Mouse (Mus musculus): ENCODE measurements at regions not wholly inside any gene's neighbourhood (a gene's known extent, or its start where the extent isn't known, plus 50 kb on each side); places are given as distances from the start of the nearest gene placed in this dataset.
A peak's percentile ranks its signal among the peaks of the same experiment; 100 is the strongest.

DNA sequence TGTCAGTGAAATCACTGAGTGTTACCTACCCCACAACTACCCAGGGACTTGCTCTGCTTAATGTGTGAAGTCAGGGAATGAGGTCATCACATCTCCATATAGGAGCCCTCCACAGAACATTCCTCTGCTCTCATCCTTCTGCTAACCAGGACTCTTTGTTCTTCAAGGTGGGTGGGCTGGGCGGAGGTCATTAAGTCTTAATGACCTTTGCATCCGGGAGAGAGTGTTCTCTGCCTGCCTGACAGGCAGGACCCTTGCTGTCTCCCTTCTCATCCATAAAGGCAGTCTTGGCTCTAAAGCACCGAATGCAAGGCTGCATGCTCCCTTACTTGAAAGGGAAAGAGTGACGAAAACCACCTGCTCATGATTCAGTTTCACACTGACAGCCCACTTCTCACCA lies 1051.4 kb downstream of the Slc22a22 start:
- DNase-seq = no peak

DNA sequence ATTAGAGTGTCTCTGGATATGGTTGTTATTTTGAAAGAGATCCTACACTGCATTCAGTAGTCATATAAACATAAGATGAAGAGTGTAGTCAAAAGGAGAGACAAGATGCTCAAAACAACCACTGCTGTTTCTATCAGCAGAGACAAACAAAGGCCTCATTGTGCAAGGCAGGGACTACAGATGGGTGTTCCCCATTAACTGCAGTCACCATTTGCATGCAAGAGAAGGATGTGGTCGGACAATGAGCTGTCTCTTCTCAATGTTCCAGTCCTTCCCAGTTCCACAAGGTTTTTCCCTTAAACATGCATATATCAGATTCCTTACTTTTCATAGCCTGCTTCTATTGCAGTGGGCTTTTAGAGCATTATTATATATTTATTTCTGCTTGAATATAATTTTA lies 1056.7 kb downstream of the Slc22a22 start:
- DNase-seq = no peak

DNA sequence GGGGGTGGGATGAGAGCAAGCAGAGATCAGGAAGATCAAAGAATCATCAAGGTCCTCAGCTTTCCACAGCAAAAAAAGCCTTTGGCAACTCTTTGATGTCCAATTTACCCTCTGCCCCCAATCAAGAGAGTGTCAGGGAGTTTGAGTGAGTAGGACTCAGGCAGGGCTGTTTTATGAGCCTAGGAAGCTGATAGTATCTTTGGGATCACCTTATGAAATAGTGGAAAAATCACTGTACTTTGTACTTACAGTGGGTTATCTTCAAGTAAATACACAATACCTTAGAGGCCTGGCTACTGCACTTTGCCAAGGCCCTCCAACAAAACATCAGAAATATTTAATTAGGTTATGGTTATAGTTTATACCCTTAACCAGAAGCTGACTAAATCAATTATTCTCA lies 1085.4 kb downstream of the Slc22a22 start:
- DNase-seq = no peak

DNA sequence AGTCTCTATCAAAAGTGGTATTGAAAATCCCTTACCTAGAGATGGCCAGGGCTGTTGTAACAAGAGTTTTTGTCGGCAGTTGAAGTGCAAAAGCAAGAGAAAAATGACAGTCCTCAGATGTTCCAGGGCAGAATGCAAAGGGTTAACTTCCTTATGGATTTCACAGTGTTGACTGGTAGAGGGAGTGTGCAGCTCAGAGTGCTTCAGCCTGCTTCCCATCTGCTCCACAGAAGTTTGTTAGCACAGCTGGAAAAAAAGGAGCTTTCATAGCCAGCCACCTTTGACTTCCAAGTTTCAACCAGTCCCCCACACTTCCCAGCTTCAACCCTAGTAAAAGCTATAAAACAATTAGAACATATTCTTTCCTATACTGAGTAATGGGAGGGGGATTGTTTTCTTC lies 1098.9 kb downstream of the Slc22a22 start:
- DNase-seq = no peak

DNA sequence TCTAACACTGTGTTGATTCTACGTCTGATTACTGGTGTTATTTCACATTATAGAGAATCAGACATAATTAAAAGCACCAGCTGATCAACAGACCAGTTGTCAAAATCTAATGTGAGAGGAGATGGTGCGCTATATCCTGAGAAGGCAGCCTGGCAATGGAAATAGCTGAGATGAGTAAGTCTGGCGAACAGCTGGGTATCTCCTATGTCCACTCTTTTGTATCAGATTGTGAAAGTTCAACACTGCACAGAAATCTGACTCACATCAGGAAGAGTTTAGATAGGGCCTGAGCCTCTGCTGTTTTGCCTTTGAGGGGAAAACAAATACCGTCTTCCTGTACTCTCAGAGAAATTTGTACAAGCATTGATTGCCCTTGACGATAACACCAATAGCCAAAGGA lies 1126.5 kb downstream of the Slc22a22 start:
- DNase-seq = no peak

DNA sequence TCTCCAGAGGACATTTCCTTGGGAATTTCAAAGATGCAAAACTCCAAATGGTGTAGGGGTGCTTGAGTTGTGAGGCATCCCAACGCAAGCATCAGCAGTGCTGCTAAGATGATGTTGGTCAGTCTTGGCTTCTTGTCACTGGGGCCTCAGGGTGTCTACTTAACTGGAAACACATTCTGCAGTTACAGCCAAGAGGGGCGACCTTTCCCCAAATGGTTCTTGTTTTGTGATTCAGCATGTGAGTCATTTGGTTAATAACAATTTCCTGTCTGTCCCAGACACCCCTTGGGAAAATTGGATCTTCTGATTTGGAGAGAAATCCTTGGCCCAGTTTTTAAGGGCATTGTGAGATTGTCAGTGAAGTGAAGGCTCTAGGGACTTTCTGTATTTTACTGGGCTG lies 1131.3 kb downstream of the Slc22a22 start:
- DNase-seq = no peak

DNA sequence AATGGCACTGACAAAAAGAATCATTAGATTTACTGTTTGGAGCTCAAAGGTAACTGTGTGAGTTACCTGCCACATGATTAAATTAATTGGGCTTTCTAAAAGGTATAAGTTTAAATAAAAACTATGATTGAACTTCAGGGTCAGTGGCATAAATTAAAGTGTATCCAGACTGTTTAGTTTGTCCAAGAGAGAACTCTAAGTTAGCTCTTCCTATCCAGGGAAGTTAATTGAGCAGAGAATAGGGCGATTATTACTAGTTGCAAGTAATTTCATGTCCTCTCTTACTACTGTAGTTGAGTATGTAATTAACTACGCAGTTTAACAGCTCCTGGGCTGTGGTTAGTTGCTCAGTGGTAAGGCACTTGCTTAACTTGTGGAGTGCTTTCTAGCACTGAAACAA lies 1132.5 kb downstream of the Slc22a22 start:
- DNase-seq = no peak

DNA sequence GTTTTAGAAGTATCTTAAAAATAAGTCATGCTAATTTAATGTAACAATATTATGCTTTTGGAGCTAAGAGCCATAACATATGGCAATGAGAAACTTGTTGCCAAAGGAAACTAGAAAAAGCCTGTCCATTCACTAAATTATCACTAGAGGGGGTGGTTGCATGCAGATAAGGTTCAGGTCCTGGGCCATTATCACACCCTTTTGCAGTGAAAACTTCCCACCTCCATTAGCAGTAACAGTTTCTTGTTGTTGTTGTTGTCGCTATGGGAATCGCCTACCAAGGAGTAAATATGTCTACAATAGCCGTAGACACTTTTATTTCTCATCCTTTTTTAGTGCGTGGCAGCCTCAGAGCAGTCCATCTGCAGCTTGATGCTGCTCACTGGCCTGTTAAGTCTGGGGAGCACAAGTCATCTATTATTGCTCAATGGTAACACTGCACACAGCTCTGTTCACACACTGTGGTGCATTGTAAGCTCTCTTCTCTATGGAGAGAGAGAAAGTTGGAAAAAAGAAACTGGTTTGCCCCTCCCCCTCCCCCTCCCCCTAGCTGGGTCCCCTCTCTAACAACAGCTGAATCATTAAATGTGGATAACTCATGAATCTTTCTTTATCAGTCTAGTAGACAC lies 1133.0 kb downstream of the Slc22a22 start:
- DNase-seq = no peak

DNA sequence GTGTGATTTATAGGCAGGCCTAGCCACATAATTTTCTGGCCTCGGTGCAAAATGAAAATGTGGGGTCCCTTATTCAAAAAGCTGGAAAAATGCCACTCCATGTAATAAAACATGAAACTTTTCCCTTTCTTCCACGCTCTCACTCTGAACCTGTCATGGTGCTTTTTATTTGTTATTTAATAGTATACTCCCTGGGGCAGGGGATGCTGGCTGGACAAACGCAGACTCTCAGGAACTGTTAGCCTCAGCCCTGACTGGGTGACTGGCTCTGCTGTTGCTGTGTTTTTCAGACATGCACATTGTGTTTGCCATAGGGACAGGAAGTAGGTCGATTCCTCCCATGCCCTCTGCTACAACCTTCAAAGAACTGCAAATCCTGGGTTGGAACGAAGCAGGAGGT lies 1139.5 kb downstream of the Slc22a22 start:
- DNase-seq = no peak

DNA sequence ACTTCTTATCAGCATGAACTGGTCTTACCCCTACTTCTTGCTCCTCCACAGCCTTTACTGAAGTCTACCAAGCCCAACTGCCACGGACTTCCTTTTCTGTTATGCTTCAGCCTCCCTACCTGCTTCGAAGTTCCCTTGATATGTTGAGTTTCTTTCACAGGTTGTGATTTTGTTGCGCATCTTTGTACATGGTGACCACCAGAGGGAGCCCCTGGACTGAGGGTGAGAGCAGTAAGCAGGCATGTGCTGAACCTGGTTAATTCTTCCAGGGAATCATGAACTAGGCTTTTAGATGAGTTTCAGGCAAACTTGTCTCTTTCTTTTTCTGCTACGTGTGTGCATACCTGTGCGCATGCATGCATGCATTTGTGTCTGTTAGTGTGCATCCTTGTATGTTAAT lies 1141.0 kb downstream of the Slc22a22 start:
- DNase-seq = peak; percentile 83

DNA sequence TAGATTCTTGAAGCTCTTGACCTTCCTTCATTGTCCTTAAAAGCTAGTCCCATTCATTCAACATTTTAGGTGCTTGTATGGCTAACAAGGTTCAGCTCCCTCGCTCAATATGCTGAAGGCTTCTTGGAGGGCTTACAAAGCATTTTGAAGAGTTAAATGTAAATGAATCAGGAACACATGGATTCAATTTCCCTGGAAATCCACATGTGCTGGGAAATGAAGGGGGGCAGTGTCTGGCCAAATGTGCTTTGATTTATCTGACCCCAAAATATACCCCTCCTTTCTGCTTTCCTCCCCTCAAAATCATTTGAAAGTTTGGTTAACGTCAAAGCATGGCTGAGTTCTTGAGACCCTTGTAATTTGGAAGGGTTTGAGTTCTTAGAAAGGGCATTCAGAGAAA lies 1142.4 kb downstream of the Slc22a22 start:
- DNase-seq = no peak

DNA sequence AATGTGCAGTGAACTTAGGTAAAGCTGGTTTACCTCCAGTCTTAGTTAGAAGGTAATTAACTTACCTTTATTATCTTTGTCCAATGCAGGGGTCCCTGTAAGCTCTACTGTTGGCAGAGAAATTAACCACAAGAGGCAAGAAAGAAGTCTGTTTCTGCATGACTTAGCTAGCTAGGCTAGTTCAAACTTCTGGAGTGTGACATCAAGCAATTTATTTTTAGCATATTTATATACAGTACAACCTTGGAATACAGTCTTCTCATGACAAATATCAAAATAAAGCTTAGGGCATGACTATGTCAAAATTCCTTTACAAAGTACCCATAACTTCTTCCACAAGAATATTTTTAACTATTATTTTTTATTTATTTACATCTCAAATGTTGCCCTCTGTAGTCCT lies 1156.9 kb downstream of the Slc22a22 start:
- no peak for DNase-seq

DNA sequence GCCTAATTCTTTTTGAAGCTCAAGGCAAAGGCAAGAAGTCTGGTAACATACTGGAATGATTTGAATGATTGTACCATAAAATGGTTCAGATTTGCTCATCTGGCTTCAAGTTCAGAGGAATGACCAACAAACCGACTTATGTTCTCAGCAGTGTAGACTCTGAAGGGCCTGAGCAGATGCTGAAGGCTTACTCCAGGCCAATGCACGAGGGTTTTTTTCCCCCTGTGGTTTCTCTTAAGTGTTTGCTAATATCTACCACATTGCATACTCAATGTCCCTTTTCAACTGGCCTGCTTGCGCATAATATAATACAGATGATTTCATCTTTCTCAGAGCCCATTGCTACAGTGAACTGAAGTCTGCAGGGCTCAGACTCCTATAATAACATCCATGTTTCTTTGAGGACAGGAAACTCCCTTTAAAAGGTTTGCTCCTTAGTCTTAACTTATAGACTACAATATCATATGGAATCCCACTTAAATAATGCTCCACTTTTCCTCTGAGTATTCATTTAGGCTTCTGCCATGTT lies 1182.5 kb downstream of the Slc22a22 start:
- no peak for DNase-seq

DNA sequence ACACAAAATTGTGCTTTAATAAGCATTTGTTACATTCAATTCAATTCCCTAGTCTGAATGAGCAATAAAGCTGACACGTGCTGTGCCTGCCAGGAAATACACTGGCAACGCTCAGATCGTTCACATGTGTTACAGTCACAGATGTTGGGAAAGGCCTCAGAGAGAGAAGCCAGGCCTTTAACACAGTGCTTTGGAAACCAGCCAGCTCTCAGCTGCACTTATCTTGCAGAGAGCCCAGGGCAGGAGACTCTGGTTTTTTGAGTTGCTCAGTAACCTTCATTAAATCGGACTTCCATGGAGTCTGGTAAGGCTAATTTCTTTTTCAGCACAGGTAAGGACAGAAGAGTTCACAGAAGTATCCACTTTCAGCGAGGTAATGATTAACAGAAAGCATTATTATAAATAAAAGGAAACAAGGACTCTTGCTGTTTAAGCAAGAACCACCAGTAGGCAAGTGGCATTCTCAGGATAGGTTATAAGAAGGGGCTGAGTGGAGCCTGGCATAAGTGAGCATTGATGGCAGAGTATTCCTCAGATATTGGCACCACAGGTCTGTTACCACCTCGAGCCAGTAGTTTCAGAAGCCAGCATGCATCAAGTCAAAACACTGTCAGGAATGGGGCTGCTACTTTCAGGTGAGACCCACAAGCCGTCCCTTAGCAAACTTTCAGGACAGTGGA lies 1198.7 kb downstream of the Slc22a22 start:
- peak; percentile 79 for DNase-seq

DNA sequence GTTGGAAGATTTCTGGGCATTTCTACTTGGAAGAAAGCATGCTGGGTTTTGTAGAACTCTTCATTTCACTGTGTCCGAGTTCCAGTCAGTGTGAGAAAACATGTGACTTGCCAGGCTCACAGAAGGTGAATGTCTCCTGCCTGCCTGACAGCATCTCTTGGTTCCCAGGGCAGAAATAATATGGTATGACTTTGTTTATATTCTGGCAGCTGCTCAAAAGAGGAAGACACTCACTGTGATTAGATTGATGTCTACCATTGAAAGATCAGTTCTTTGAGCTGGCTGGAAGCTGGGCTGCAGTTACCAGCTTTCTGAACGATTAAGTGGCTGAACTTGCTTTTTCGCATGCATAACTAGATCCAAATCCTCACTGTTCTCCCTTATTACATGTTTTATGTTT lies 1199.4 kb downstream of the Slc22a22 start:
- no peak for DNase-seq

DNA sequence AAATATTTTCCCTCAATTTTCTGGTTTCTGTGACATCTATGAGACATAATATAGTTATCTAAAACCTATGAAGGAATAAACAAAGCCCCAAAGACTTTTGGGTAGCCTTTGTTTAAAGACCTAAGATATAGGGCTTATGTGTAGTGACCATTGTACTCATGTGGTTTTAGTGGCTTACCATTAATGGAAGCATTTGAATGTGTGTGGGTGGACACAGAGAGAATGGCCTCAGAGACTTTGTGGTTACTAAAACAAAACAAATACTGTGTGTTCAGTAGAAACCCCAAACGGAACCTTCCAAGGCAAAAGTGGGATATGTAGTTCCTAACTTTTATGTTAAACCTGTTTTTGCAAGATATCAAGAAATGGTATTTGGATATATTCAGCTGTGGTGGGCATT lies 1228.7 kb downstream of the Slc22a22 start:
- no peak for DNase-seq

DNA sequence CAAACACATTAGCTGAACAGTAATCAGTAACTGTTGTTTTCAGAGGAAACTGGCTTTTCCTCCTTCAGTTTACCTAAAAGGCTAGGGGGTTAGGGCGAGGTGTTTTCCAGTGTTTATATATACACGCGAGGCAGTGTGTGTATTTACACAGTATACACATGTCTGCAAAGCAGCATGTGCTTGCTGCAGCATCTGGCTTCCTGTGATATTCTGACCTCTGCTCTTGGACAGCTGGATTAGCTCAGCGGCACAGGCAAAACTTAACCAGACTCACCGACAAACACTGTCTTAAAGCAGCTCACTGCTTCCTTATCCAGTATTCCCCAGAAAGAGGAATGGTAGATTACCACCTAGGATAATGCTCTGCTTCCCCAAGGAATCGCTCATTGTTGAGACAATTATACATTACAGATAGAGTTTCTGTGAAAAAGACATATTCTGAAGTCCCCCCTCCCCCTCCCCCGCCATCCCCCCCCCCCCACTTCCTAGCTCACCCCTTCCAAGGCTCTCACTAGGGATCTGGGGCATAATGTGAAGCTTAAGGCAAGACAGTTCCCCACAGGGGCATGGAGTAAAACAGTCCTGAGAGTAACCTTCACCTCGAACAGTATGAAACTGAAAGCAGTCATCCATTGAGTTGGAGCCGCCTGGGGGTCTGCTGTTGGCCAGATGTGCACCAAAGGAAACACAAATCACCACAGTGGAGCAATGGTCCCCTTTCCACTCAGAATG lies 1233.3 kb downstream of the Slc22a22 start:
- no peak for DNase-seq

DNA sequence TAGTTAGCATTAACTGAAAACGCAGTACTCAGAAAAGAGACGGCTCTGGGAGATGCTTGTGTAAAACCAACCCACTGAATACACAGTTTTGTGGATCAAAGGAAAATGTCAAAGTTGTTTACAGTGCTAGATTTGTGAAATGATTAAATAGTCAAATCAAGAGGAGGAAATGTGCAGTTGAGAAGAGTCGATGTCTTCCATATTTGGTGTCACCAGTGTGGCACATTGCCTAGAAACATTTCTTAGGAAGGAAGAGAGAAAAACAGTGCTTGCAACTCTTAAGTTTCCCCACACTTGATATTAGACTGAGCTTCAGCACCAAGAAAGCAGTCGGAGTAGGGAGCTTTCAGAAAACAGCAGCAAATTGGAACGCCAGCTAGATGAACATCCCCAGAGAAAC lies 1274.9 kb downstream of the Slc22a22 start:
- no peak for DNase-seq

DNA sequence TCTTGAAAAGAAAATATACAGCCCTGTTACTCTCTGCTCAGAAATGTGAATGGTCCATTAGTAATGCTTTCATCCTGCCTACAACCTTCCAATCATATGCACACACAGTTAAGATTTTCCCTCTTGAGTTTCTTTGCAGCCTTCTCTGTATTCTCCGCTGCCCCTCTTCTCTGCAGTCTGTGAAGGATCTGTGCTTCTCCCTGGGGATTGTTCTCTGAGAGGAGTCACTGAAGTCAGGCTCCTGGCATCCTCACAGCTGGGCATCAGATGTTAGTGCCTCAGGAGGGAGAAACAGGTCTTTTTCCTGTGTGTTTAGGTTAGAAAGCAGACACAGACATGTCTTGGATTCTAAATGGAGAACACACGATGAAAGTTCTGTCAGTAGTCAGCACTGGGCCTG lies 1278.1 kb downstream of the Slc22a22 start:
- DNase-seq = no peak

DNA sequence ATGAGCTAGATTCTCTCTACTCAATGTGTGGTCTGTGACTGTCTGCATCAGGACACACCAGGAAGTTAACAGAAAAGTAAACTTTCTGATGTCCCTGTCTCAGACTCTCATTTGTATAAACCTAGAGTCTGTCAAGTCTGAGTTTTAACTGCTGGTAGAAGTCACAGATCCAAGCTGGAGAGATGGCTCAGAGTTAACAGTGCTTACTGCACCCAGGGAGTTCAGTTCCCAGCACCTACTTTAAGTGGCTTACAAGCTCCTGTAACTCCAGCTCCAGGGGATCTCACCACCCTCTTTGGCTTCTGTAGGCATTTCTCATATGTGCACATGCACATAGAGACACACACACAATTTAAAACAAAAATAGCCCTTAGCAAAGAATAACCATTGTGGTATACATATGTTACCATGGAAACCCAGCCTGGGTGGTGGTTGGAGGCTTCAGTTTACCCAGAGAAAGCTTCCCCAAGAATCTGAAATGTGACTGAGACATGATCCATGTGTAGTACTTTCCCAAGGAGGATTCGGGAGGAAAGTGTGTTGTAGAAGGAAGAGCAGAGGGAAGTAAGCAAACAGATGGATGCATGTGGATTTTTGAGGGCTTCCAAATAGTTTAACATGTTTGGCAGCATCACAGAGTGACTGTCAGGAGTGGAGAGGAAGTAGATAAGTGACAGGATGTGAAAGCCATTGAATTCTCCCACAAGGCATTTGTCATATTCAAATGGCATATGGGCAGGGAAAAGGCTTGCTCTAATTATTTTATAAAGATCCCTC lies 1279.8 kb downstream of the Slc22a22 start:
- DNase-seq = no peak

DNA sequence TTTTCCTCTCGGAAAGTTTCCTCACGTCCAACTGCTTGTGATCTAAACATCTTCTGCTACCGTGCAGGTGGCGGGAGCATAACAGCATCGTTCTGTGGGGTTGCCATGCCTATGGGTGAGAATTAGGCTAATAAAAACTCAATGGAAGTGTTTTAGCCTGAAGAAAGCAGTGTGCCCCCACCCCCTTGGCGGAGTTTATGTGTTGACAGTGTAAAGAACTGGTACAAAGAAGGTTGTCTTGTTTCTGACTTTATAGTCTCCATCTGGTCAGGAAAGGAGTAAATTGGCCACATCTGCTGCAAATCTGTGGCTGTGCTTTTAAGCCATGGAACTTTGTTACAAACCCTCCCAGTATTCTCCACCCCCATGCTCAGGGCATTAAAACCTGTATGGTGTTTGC lies 1311.2 kb downstream of the Slc22a22 start:
- no peak for DNase-seq

DNA sequence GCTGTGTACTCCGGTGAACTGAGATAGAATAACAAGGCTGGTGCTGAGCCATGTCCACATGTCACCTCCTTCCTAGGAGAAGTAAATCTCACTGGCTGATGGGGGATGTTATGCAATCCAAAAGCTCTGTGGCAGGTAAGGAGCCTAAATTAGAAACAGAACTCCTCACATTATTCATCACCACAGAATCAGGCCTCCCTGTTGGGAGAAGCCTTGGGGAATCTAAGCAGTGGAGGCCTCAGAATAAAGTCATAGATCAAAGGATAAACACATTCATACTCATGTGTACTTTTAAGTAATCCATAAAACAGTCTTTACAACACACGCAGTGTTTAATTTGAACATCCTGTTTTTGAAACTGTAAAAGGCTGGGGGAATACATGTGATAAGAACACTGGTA lies 1318.7 kb downstream of the Slc22a22 start:
- no peak for DNase-seq

DNA sequence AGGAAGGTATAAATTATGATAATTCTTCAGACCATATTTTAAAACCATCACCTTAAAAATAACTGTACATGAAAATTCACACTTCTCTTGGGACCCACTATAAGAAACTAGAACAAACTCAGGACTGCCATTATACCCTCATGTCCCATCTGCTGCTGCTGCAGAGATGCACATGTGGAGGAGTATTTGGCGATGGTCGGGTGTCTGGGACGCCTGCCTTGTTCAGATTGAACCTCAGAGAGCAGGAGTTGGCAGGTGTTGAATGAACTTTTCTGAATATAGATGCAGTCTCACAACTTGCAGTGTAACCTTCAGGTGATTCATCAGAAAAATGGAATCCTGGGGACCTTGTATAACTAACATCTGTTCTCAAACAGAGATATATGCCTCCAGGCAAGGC lies 1338.0 kb downstream of the Slc22a22 start:
- DNase-seq = no peak

All from adrenal gland, postnatal 10 days (tissue).